Mouse (Mus musculus): ENCODE measurements around the gene Ostc.

DNA sequence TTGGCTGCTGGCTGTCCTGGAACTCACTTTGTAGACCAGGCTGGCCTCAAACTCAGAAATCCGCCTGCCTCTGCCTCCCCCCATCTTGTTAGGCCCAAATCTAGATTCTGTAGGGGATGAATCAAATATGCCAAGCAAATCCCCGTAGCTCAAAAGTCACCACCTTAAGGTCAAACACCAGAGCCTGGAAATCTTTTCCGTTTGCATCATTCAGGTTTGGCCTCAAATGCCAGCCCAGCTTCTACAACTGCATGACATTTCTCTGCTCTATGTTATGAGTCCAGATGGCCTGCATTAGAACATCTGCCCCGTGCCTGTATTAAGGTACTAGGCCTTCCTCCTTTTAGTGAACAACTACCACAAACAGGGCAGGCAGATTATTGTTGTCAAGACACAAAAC is 18.4 kb upstream of the Ostc start:
- TF ChIP-seq CTCF (IDR thresholded peaks at IDR 0.05) (no peak), EP300 (IDR thresholded peaks at IDR 0.05) (no peak)

Data from lung, postnatal 0 days (tissue).